Mouse (Mus musculus): Measurements from ENCODE around the gene Mlkl. TPM values are rescaled to one million over a fixed set of nuclear protein-coding genes. Genes with fewer than 3 reads are reported as not detected.
"Not testable (repeated sequence)": the region's sequence is repeated elsewhere in the genome, so short reads cannot be mapped to it uniquely, and the experiment has no call there.

The Mlkl gene
- polyA plus RNA-seq, 1 experiment from 2014 or later: 1.7 TPM

- Histone ChIP-seq H3K9me3 (ENCODE audit: control insufficient read depth, low read length) (no peaks in the 10 kb centered on the region), H3K27ac (ENCODE audit: low read depth, low read length) (no peak overlapping the region), H3K27me3 (ENCODE audit: control insufficient read depth, insufficient read depth, low read length) (peaks cover 3% of the 10 kb centered on the region; the same call in 1 of the 2 replicates), H3K4me2 (replicated peaks; ENCODE audit: low read depth, low read length) (peak overlapping the region; percentile 77), H3K4me3 (ENCODE audit: low read length) (peak overlapping the region; percentile 38), H3K9ac (ENCODE audit: low read depth, low read length) (peak overlapping the region; percentile 18), H3K4me1 (ENCODE audit: control insufficient read depth, insufficient read depth, low read length) (0 out of 2 replicates have a peak, but pooled peaks cover 3% of the 10 kb centered on the region), H3K36me3 (ENCODE audit: control insufficient read depth, insufficient read depth, low read length) (no peaks in the 10 kb centered on the region)
- ATAC-seq (ENCODE audit: low FRiP score, low TSS enrichment): no peak
- WGBS: 30% methylated on average over 17 of the region's 17 CpGs
Observed at GRCm38 (mm10) chr8:111337311-111337889, 577 bp downstream of the Mlkl start.

DNA sequence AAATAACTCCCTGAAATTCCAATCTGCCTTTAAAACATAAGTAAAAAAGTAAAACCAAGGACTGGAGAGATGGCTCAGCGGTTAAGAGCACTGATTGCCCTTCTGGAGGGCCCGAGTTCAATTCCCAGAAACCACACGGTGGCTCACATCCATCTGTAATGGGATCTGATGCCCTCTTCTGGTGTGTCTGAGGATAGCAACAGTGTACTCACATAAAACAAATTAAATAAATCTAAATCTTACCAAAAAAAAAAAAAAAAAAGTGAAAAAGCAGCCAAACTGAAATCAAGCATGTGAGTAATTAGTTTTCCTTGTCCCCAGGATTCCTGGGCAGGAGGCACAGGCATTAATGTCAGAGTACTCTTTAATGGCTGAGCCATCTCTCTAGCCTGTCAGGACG, 1.3 kb downstream of the Mlkl start:
- H3K4me3 ChIP-seq (ENCODE audit: low read length): no peak overlapping the region
- peaks cover 3% of the 10 kb centered on the region; the same call in 1 of the 2 replicates for H3K27me3 ChIP-seq (ENCODE audit: control insufficient read depth, insufficient read depth, low read length)
- no peak for ATAC-seq (ENCODE audit: low FRiP score, low TSS enrichment)
- no peak overlapping the region for H3K4me2 ChIP-seq (replicated peaks; ENCODE audit: low read depth, low read length)
- WGBS: 84% methylated on average over 4 of the region's 4 CpGs
- H3K36me3 ChIP-seq (ENCODE audit: control insufficient read depth, insufficient read depth, low read length): no peaks in the 10 kb centered on the region
- 0 out of 2 replicates have a peak, but pooled peaks cover 3% of the 10 kb centered on the region for H3K4me1 ChIP-seq (ENCODE audit: control insufficient read depth, insufficient read depth, low read length)
- no peak overlapping the region for H3K9ac ChIP-seq (ENCODE audit: low read depth, low read length)
- no peak overlapping the region for H3K27ac ChIP-seq (ENCODE audit: low read depth, low read length)
- no peaks in the 10 kb centered on the region for H3K9me3 ChIP-seq (ENCODE audit: control insufficient read depth, low read length)

DNA sequence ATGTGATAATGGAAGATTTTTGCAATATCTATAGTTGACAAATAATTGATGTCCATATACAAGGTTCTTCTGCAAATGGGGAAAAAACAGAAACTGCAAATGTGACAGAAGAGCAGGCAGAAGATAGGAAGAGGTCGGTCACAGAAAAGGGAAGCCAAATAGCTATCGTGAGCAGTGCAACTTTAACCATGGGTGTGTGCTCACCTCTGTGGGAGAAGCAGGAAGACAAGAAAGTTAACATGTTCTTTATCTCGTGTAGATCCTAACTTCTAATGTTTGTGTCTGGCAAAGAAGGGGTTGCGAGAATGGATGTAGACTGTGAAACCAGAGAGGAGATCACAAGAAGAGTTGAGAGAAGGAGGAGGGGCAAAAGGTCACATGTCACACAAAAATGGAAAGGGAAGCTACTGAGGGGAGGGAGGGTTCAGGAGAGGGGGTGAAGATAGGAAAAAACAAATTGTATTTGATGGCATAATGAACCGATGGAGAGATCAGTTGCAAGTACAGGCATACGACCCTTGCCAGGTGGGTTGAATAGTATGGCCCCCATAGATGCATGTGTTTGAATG, 12.7 kb downstream of the Mlkl start:
- H3K4me2 ChIP-seq (replicated peaks; ENCODE audit: low read depth, low read length): no peak overlapping the region
- no peak overlapping the region for H3K4me3 ChIP-seq (ENCODE audit: low read length)
- no peak overlapping the region for H3K9ac ChIP-seq (ENCODE audit: low read depth, low read length)
- 83% methylated on average over 6 of the region's 6 CpGs for WGBS
- no peaks in the 10 kb centered on the region for H3K4me1 ChIP-seq (ENCODE audit: control insufficient read depth, insufficient read depth, low read length)
- H3K27ac ChIP-seq (ENCODE audit: low read depth, low read length): no peak overlapping the region
- no peaks in the 10 kb centered on the region for H3K9me3 ChIP-seq (ENCODE audit: control insufficient read depth, low read length)
- no peak for ATAC-seq (ENCODE audit: low FRiP score, low TSS enrichment)
- H3K27me3 ChIP-seq (ENCODE audit: control insufficient read depth, insufficient read depth, low read length): no peaks in the 10 kb centered on the region
- no peaks in the 10 kb centered on the region for H3K36me3 ChIP-seq (ENCODE audit: control insufficient read depth, insufficient read depth, low read length)

DNA sequence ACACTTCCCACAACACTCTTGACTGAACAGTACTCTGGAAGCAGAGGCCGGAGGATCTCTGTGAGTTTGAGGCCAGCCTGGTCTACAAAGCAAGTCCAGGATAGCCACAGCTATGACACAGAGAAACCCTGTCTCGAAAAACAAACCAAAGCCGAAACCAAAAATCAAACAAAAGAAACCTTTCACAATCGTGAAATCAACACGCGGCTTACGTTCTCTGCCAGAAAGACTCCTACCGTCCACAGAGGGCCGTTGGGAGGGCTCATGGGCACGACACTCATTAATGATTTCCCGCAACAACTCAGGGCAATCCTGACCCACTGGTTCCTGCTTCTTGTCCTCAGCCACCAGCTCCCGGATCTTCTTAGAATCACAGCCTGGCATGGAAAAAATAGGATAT, 23.2 kb downstream of the Mlkl start:
- H3K27ac ChIP-seq (ENCODE audit: low read depth, low read length): no peak overlapping the region
- 89% methylated on average over 12 of the region's 12 CpGs for WGBS
- H3K9me3 ChIP-seq (ENCODE audit: control insufficient read depth, low read length): no peaks in the 10 kb centered on the region
- H3K27me3 ChIP-seq (ENCODE audit: control insufficient read depth, insufficient read depth, low read length): no peaks in the 10 kb centered on the region
- no peak overlapping the region for H3K9ac ChIP-seq (ENCODE audit: low read depth, low read length)
- no peaks in the 10 kb centered on the region for H3K36me3 ChIP-seq (ENCODE audit: control insufficient read depth, insufficient read depth, low read length)
- H3K4me3 ChIP-seq (ENCODE audit: low read length): no peak overlapping the region
- H3K4me1 ChIP-seq (ENCODE audit: control insufficient read depth, insufficient read depth, low read length): no peaks in the 10 kb centered on the region
- ATAC-seq (ENCODE audit: low FRiP score, low TSS enrichment): no peak
- H3K4me2 ChIP-seq (replicated peaks; ENCODE audit: low read depth, low read length): no peak overlapping the region

- H3K9ac ChIP-seq (ENCODE audit: low read depth, low read length); ATAC-seq (ENCODE audit: low FRiP score, low TSS enrichment); H3K36me3 ChIP-seq (ENCODE audit: control insufficient read depth, insufficient read depth, low read length); H3K27me3 ChIP-seq (ENCODE audit: control insufficient read depth, insufficient read depth, low read length); H3K4me1 ChIP-seq (ENCODE audit: control insufficient read depth, insufficient read depth, low read length); H3K4me3 ChIP-seq (ENCODE audit: low read length); H3K9me3 ChIP-seq (ENCODE audit: control insufficient read depth, low read length); H3K4me2 ChIP-seq (replicated peaks; ENCODE audit: low read depth, low read length); H3K27ac ChIP-seq (ENCODE audit: low read depth, low read length): not testable (repeated sequence)
- WGBS: 96% methylated on average over 6 of the region's 6 CpGs
Observed at GRCm38 (mm10) chr8:111313961-111314360, 24.0 kb downstream of the Mlkl start.

- Histone ChIP-seq H3K36me3 (ENCODE audit: control insufficient read depth, insufficient read depth, low read length) (no peaks in the 10 kb centered on the region), H3K27me3 (ENCODE audit: control insufficient read depth, insufficient read depth, low read length) (no peaks in the 10 kb centered on the region), H3K27ac (ENCODE audit: low read depth, low read length) (no peak overlapping the region), H3K9ac (ENCODE audit: low read depth, low read length) (no peak overlapping the region), H3K4me3 (ENCODE audit: low read length) (no peak overlapping the region), H3K9me3 (ENCODE audit: control insufficient read depth, low read length) (no peaks in the 10 kb centered on the region), H3K4me2 (replicated peaks; ENCODE audit: low read depth, low read length) (no peak overlapping the region), H3K4me1 (ENCODE audit: control insufficient read depth, insufficient read depth, low read length) (no peaks in the 10 kb centered on the region)
- 62% methylated on average over 3 of the region's 3 CpGs for WGBS
- no peak for ATAC-seq (ENCODE audit: low FRiP score, low TSS enrichment)
Observed at GRCm38 (mm10) chr8:111312758-111313162, 25.2 kb downstream of the Mlkl start.

GRCm38 (mm10) chr8:111310006-111310405, 28.0 kb downstream of the Mlkl start:
- H3K27me3 ChIP-seq (ENCODE audit: control insufficient read depth, insufficient read depth, low read length); H3K4me2 ChIP-seq (replicated peaks; ENCODE audit: low read depth, low read length); H3K36me3 ChIP-seq (ENCODE audit: control insufficient read depth, insufficient read depth, low read length); H3K9ac ChIP-seq (ENCODE audit: low read depth, low read length); H3K9me3 ChIP-seq (ENCODE audit: control insufficient read depth, low read length); H3K4me1 ChIP-seq (ENCODE audit: control insufficient read depth, insufficient read depth, low read length); ATAC-seq (ENCODE audit: low FRiP score, low TSS enrichment); H3K4me3 ChIP-seq (ENCODE audit: low read length); H3K27ac ChIP-seq (ENCODE audit: low read depth, low read length): not testable (repeated sequence)
- WGBS: 93% methylated on average over 15 of the region's 15 CpGs

DNA sequence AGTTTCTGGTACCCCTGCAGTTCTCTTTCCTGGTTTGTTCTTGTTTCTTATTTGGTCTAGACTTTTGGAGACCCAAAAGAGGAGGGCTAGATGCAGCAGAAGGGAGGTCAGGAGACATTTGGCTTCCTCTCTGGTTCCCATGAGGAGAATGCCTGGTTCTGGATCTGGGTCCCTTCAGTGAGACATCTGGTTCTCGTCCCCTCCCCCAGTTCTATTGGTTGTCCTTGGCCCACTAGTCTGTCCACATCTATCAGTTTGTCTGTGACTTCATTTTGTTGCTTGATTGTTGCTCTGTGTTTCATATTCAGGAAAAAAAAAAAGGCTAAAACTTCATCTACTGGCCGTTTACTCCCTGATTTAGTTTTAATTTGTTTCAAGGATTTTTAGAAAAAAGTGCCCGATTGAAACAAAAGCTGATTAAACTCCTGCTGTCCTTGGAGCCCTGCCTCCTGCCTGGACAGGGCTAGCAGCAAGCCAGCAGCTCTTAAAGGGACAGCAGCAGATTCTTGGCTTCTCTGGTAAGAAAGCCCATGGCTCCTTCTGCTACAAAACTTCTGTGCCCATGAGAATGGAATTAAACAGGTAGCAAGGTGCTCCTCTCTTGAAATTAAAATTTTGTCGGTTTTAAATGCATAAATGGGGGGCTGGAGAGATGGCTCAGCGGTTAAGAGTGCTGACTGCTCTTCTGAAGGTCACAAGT, 32.8 kb downstream of the Mlkl start:
- ATAC-seq (ENCODE audit: low FRiP score, low TSS enrichment): no peak
- Histone ChIP-seq H3K4me2 (replicated peaks; ENCODE audit: low read depth, low read length) (no peak overlapping the region), H3K9ac (ENCODE audit: low read depth, low read length) (no peak overlapping the region), H3K4me1 (ENCODE audit: control insufficient read depth, insufficient read depth, low read length) (no peaks in the 10 kb centered on the region), H3K27me3 (ENCODE audit: control insufficient read depth, insufficient read depth, low read length) (no peaks in the 10 kb centered on the region), H3K4me3 (ENCODE audit: low read length) (no peak overlapping the region), H3K36me3 (ENCODE audit: control insufficient read depth, insufficient read depth, low read length) (no peaks in the 10 kb centered on the region), H3K27ac (ENCODE audit: low read depth, low read length) (no peak overlapping the region), H3K9me3 (ENCODE audit: control insufficient read depth, low read length) (no peaks in the 10 kb centered on the region)
- WGBS: 36% methylated on average over 5 of the region's 5 CpGs

DNA sequence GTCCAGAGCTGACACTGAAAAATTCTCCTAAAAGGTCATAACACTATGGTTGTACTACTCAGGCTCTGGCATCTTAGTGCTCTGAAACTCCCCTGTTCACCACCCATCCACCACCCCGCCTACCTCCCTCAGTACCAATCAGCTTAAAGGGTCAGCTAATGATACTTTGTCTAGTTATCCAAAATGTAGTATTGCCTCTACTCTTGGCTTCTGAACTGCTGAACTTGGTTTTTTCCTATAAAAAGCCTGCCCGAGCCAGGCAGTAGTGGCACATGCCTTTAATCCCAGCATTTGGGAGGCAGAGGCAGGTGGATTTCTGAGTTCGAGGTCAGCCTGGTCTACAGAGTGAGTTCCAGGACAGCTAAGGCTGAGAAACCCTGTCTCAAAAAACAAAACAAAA, 33.6 kb downstream of the Mlkl start:
- no peak for ATAC-seq (ENCODE audit: low FRiP score, low TSS enrichment)
- Histone ChIP-seq H3K4me3 (ENCODE audit: low read length) (no peak overlapping the region), H3K27ac (ENCODE audit: low read depth, low read length) (no peak overlapping the region), H3K4me2 (replicated peaks; ENCODE audit: low read depth, low read length) (no peak overlapping the region), H3K4me1 (ENCODE audit: control insufficient read depth, insufficient read depth, low read length) (no peaks in the 10 kb centered on the region), H3K9ac (ENCODE audit: low read depth, low read length) (no peak overlapping the region), H3K9me3 (ENCODE audit: control insufficient read depth, low read length) (no peaks in the 10 kb centered on the region), H3K36me3 (ENCODE audit: control insufficient read depth, insufficient read depth, low read length) (no peaks in the 10 kb centered on the region), H3K27me3 (ENCODE audit: control insufficient read depth, insufficient read depth, low read length) (no peaks in the 10 kb centered on the region)
- WGBS: 92% methylated on average over 3 of the region's 3 CpGs

All from kidney, embryonic 14.5 days (tissue).